Mouse (Mus musculus): ENCODE measurements around the gene Slc9a3r1.

GRCm38 (mm10) chr11:115224889-115225288, 61.7 kb downstream of the Slc9a3r1 start:
- TF ChIP-seq EP300 (IDR thresholded peaks at IDR 0.05; ENCODE audit: low read depth) (no peak), CTCF (IDR thresholded peaks at IDR 0.05; ENCODE audit: low read depth) (peak; percentile 78)

Measured in liver, embryonic 14.5 days (tissue).